Mouse (Mus musculus) left cerebral cortex, adult 18-20 months (tissue): ENCODE results near the gene Ooep. TPM values are rescaled to one million over a fixed set of nuclear protein-coding genes. Genes with fewer than 3 reads are reported as not detected.

ENCODE experiments used
- total RNA-seq, 2 experiments: library from RNA; stranded (reverse); gene quantifications; 2 replicates each; pipeline ENCODE4 v1.2.3; 2021

Gene Ooep
- total RNA-seq, 2 experiments from 2014 or later = not detected

Other genes starting within 250 kb of the Ooep start
- gene Gsta4, start 196.0 kb downstream of the Ooep start, total RNA-seq = 10 to 100 TPM; 38.5 to 45.8 TPM
- not detected for gene Gsta1, start 148.1 kb downstream of the Ooep start, total RNA-seq
- gene Gm3776, start 121.6 kb downstream of the Ooep start, total RNA-seq = not detected
- gene Gm10639, start 88.8 kb downstream of the Ooep start, total RNA-seq = not detected
- gene Omt2a, start 63.9 kb downstream of the Ooep start, total RNA-seq = not detected
- gene Omt2b, start 51.1 kb downstream of the Ooep start, total RNA-seq = not detected
- gene Gsta2, start 22.9 kb downstream of the Ooep start, total RNA-seq = under 1 TPM in 1 of 2 experiments, not detected in 1; 0.88 TPM
- gene Dppa5a, start 10.5 kb downstream of the Ooep start, total RNA-seq = not detected
- not detected for gene Ddx43, start 17.1 kb upstream of the Ooep start, total RNA-seq
- gene Cgas, start 64.5 kb upstream of the Ooep start, total RNA-seq = under 1 TPM; 0.40 to 0.65 TPM
- 10 to 100 TPM; 25.3 to 25.7 TPM for gene Mto1, start 69.5 kb upstream of the Ooep start, total RNA-seq
- gene Gm17324, start 70.1 kb upstream of the Ooep start, total RNA-seq = under 1 TPM in 1 of 2 experiments, not detected in 1; 0.42 TPM
- 1,000 to 10,000 TPM; 2,328 to 2,361 TPM for gene Eef1a1, start 110.4 kb upstream of the Ooep start, total RNA-seq
- 10 to 100 TPM; 17.8 to 19.8 TPM for gene Slc17a5, start 209.3 kb upstream of the Ooep start, total RNA-seq
- gene Cd109, start 236.8 kb upstream of the Ooep start, total RNA-seq = under 1 TPM; 0.45 to 0.91 TPM